Mouse (Mus musculus) forebrain, embryonic 10.5 days (tissue): ENCODE data around the gene Gramd2. TPM values are rescaled to one million over a fixed set of nuclear protein-coding genes. Genes with fewer than 3 reads are reported as not detected.

Experiments used
- polyA plus RNA-seq: library from polyadenylated mRNA; unstranded; fragments of >200 nt; fragmentation: Nextera tagmentation; extraction: Ambion mirVana; gene quantifications from 2 replicates; pipeline ENCODE4 v1.2.1, GENCODE M21; 2016

Gramd2 gene
- polyA plus RNA-seq, 1 experiment from 2014 or later = 0.22 TPM

Other genes starting within 250 kb of the Gramd2 start
- gene Arih1, start 193.5 kb upstream of the Gramd2 start, polyA plus RNA-seq = 17.3 and 17.8 TPM in 2 replicates
- gene Hexa, start 140.6 kb upstream of the Gramd2 start, polyA plus RNA-seq = 41.8 and 42.9 TPM in 2 replicates
- gene Tmem202, start 140.3 kb upstream of the Gramd2 start, polyA plus RNA-seq = not detected in 2 replicates
- gene Celf6, start 102.2 kb upstream of the Gramd2 start, polyA plus RNA-seq = 1.3 and 3.1 TPM in 2 replicates
- 34.1 and 41.6 TPM in 2 replicates for gene Parp6, start 62.9 kb upstream of the Gramd2 start, polyA plus RNA-seq
- gene Pkm, start 23.8 kb upstream of the Gramd2 start, polyA plus RNA-seq = 3,207 and 3,346 TPM in 2 replicates
- 16.1 and 20.7 TPM in 2 replicates for gene Senp8, start 70.6 kb downstream of the Gramd2 start, polyA plus RNA-seq
- 9.7 and 11.4 TPM in 2 replicates for gene Myo9a, start 70.8 kb downstream of the Gramd2 start, polyA plus RNA-seq